Mouse (Mus musculus) right cerebral cortex, adult 2 months (tissue): ENCODE data around the gene Mbtd1.
A peak's percentile ranks its signal among the peaks of the same experiment; 100 is the strongest.
"Not testable (repeated sequence)": the region's sequence is repeated elsewhere in the genome, so short reads cannot be mapped to it uniquely, and the experiment has no call there.

Experiments
- DNase-seq, 2 experiments: peaks; one replicate each; pipeline ENCODE4 v3.0.0; 2021 to 2022; ENCODE audit warnings: low spot score in 2 of 2

Gene Mbtd1

GRCm38 (mm10) chr11:93885572-93886410 is at the start of gene Mbtd1, which contains the start of gene Utp18:
Gene Mbtd1 (plus strand): TSS chr11:93885852.
Gene Utp18 (minus strand): TSS chr11:93885766.
- DNase-seq = peak; percentile 98 to 99

GRCm38 (mm10) chr11:93847342-93847741 is 38.3 kb upstream of the Mbtd1 start:
- DNase-seq = no peak

GRCm38 (mm10) chr11:93852546-93852945 is 33.1 kb upstream of the Mbtd1 start:
- DNase-seq = no peak

- peak; percentile 93 to 97 for DNase-seq
These were observed 29.2 kb upstream of the Mbtd1 start for GRCm38 (mm10) chr11:93856284-93856955.

- no peak for DNase-seq
These were observed 25.0 kb upstream of the Mbtd1 start for GRCm38 (mm10) chr11:93860540-93861172.

GRCm38 (mm10) chr11:93861193-93861592 is 24.5 kb upstream of the Mbtd1 start:
- DNase-seq = no peak

GRCm38 (mm10) chr11:93862045-93862623 is 23.5 kb upstream of the Mbtd1 start:
- no peak for DNase-seq

GRCm38 (mm10) chr11:93862638-93863037 is 23.0 kb upstream of the Mbtd1 start:
- no peak for DNase-seq

- DNase-seq = no peak
These were observed 1.6 kb upstream of the Mbtd1 start for GRCm38 (mm10) chr11:93884068-93884467.

- peak; percentile 41 for DNase-seq
These were observed 616 bp upstream of the Mbtd1 start for GRCm38 (mm10) chr11:93884901-93885571.

GRCm38 (mm10) chr11:93886411-93887079 is 893 bp downstream of the Mbtd1 start:
- DNase-seq = peak in 1 of 2 experiments; percentile 15

GRCm38 (mm10) chr11:93887080-93887447 is 1.4 kb downstream of the Mbtd1 start:
- DNase-seq = peak in 1 of 2 experiments; percentile 18

GRCm38 (mm10) chr11:93897732-93898131 is 12.1 kb downstream of the Mbtd1 start:
- DNase-seq = no peak

GRCm38 (mm10) chr11:93906834-93907233 is 21.2 kb downstream of the Mbtd1 start:
- DNase-seq = no peak

- no peak for DNase-seq
These were observed 22.2 kb downstream of the Mbtd1 start for GRCm38 (mm10) chr11:93907839-93908238.

GRCm38 (mm10) chr11:93908829-93909228 is 23.2 kb downstream of the Mbtd1 start:
- DNase-seq = no peak

GRCm38 (mm10) chr11:93911603-93912002 is 26.0 kb downstream of the Mbtd1 start:
- no peak for DNase-seq

- DNase-seq = not testable (repeated sequence)
These were observed 29.4 kb downstream of the Mbtd1 start for GRCm38 (mm10) chr11:93915019-93915418.

GRCm38 (mm10) chr11:93929106-93929505 is 43.5 kb downstream of the Mbtd1 start:
- DNase-seq = no peak

GRCm38 (mm10) chr11:93940906-93941305 is 55.3 kb downstream of the Mbtd1 start:
- no peak for DNase-seq

GRCm38 (mm10) chr11:93944986-93945385 is 59.3 kb downstream of the Mbtd1 start:
- DNase-seq = no peak
